Mouse (Mus musculus) hindbrain, embryonic 13.5 days (tissue): ENCODE results near the gene Efl1. TPM values are rescaled to one million over a fixed set of nuclear protein-coding genes. Genes with fewer than 3 reads are reported as not detected.
"Not testable (repeated sequence)": the region's sequence is repeated elsewhere in the genome, so short reads cannot be mapped to it uniquely, and the experiment has no call there.

Source experiments
- ATAC-seq: fragments of 200-750 bp; cut with Nextera tagmentation; 2 replicates; pipeline ENCODE4 v1.8.0; 2017; ENCODE audit warnings: moderate TSS enrichment; ENCODE audit not compliant: low FRiP score
- H3K27ac ChIP-seq: fragments of 300-500 bp; sonication (generic); 2 replicates; pipeline ENCODE4 v1.5.1; 2015; ENCODE audit warnings: inconsistent platforms, mild to moderate bottlenecking, moderate library complexity
- H3K27me3 ChIP-seq: fragments of 300-500 bp; sonication (generic); 2 replicates; pipeline ENCODE4 v1.6.1; 2015; ENCODE audit warnings: mild to moderate bottlenecking, inconsistent platforms
- H3K36me3 ChIP-seq: fragments of 300-500 bp; sonication (generic); 2 replicates; pipeline ENCODE4 v1.6.1; 2015; ENCODE audit warnings: mild to moderate bottlenecking, inconsistent platforms
- H3K4me1 ChIP-seq: fragments of 300-500 bp; sonication (generic); replicated peaks from 2 replicates; pipeline ENCODE4 v1.6.1; 2015; ENCODE audit warnings: inconsistent platforms
- H3K4me2 ChIP-seq: fragments of 300-500 bp; sonication (generic); 2 replicates; pipeline ENCODE4 v1.6.1; 2015; ENCODE audit warnings: inconsistent platforms, mild to moderate bottlenecking, moderate library complexity
- H3K4me3 ChIP-seq: fragments of 300-500 bp; sonication (generic); 2 replicates; pipeline ENCODE4 v1.5.1; 2015; ENCODE audit warnings: mild to moderate bottlenecking, inconsistent platforms
- H3K9ac ChIP-seq: fragments of 300-500 bp; sonication (generic); 2 replicates; pipeline ENCODE4 v1.6.1; 2015; ENCODE audit warnings: mild to moderate bottlenecking, inconsistent platforms
- H3K9me3 ChIP-seq: fragments of 300-500 bp; sonication (generic); 2 replicates; pipeline ENCODE4 v1.6.1; 2016; ENCODE audit warnings: inconsistent platforms
- WGBS: fragments of 180-500 bp; shearing (Covaris S2); methylation state at CpG from one replicate; pipeline ENCODE4 v1.1.7; 2015; 5-methylcytosine and 5-hydroxymethylcytosine counted together
- polyA plus RNA-seq: library from polyadenylated mRNA; unstranded; fragments of >200 nt; fragmentation: Nextera tagmentation; extraction: Ambion mirVana; gene quantifications from 2 replicates; pipeline ENCODE4 v1.2.1, GENCODE M21; 2015

Efl1 gene
- polyA plus RNA-seq, 1 experiment from 2014 or later: 22.4 TPM

- H3K27ac ChIP-seq: peak overlapping the region; percentile 69
- no peaks in the 10 kb centered on the region for H3K27me3 ChIP-seq
- H3K4me1 ChIP-seq: peaks cover 22% of the 10 kb centered on the region
- H3K4me2 ChIP-seq: no peak overlapping the region
- 75% methylated on average over 18 of the region's 18 CpGs for WGBS
- no peak overlapping the region for H3K9ac ChIP-seq
- peak; percentile 69 for ATAC-seq
- no peaks in the 10 kb centered on the region for H3K9me3 ChIP-seq
- H3K36me3 ChIP-seq: no peaks in the 10 kb centered on the region
- H3K4me3 ChIP-seq: no peak overlapping the region
Measured at GRCm38 (mm10) chr7:82744167-82744715, 95.8 kb downstream of the Efl1 start.

- Histone ChIP-seq H3K9me3 (no peaks in the 10 kb centered on the region), H3K27me3 (no peaks in the 10 kb centered on the region), H3K27ac (no peak overlapping the region), H3K4me2 (no peak overlapping the region), H3K36me3 (peaks cover 8% of the 10 kb centered on the region), H3K4me3 (no peak overlapping the region), H3K4me1 (peaks cover 16% of the 10 kb centered on the region), H3K9ac (no peak overlapping the region)
- WGBS: 74% methylated on average over 2 of the region's 2 CpGs
- no peak for ATAC-seq
Measured at GRCm38 (mm10) chr7:82748812-82749211, 100.4 kb downstream of the Efl1 start.

- H3K27ac ChIP-seq: no peak overlapping the region
- 91% methylated on average over 8 of the region's 8 CpGs for WGBS
Measured at GRCm38 (mm10) chr7:82749239-82749638, 100.8 kb downstream of the Efl1 start.

GRCm38 (mm10) chr7:82752171-82753085 lies 104.0 kb downstream of the Efl1 start:
- Histone ChIP-seq H3K36me3 (peaks cover 17% of the 10 kb centered on the region), H3K27ac (0 out of 2 replicates have a peak overlapping the region, but pooled peaks have one; percentile 26), H3K4me3 (no peak overlapping the region), H3K4me2 (no peak overlapping the region), H3K9ac (no peak overlapping the region), H3K9me3 (no peaks in the 10 kb centered on the region), H3K27me3 (no peaks in the 10 kb centered on the region), H3K4me1 (peaks cover 4% of the 10 kb centered on the region; the same call in 1 of the 2 replicates)
- no peak for ATAC-seq
- WGBS: 79% methylated on average over 8 of the region's 8 CpGs

More at GRCm38 (mm10) chr7:82749239-82749638, 100.8 kb downstream of the Efl1 start:
- no peak for ATAC-seq
- H3K4me1 ChIP-seq: peaks cover 12% of the 10 kb centered on the region
- no peak overlapping the region for H3K4me3 ChIP-seq
- H3K36me3 ChIP-seq: peaks cover 8% of the 10 kb centered on the region
- no peaks in the 10 kb centered on the region for H3K9me3 ChIP-seq
- no peak overlapping the region for H3K9ac ChIP-seq
- no peaks in the 10 kb centered on the region for H3K27me3 ChIP-seq
- H3K4me2 ChIP-seq: no peak overlapping the region

GRCm38 (mm10) chr7:82755602-82756155 lies 107.3 kb downstream of the Efl1 start:
- Histone ChIP-seq H3K36me3 (peaks cover 16% of the 10 kb centered on the region), H3K4me1 (peaks cover 4% of the 10 kb centered on the region; the same call in 1 of the 2 replicates), H3K27ac (no peak overlapping the region), H3K9ac (no peak overlapping the region), H3K4me3 (no peak overlapping the region), H3K4me2 (no peak overlapping the region), H3K9me3 (no peaks in the 10 kb centered on the region), H3K27me3 (no peaks in the 10 kb centered on the region)
- ATAC-seq: no peak
- 91% methylated on average over 8 of the region's 8 CpGs for WGBS

- H3K27me3 ChIP-seq: no peaks in the 10 kb centered on the region
- WGBS: 90% methylated on average over 4 of the region's 4 CpGs
- ATAC-seq: no peak
- no peaks in the 10 kb centered on the region for H3K9me3 ChIP-seq
- no peaks in the 10 kb centered on the region for H3K4me1 ChIP-seq
- H3K4me2 ChIP-seq: no peak overlapping the region
- H3K36me3 ChIP-seq: peaks cover 27% of the 10 kb centered on the region
- H3K9ac ChIP-seq: no peak overlapping the region
- no peak overlapping the region for H3K27ac ChIP-seq
- no peak overlapping the region for H3K4me3 ChIP-seq
Measured at GRCm38 (mm10) chr7:82758521-82758920, 110.1 kb downstream of the Efl1 start.

- no peak overlapping the region for H3K27ac ChIP-seq
- no peak overlapping the region for H3K9ac ChIP-seq
- 92% methylated on average over 4 of the region's 4 CpGs for WGBS
- no peaks in the 10 kb centered on the region for H3K9me3 ChIP-seq
- H3K27me3 ChIP-seq: no peaks in the 10 kb centered on the region
- no peak overlapping the region for H3K4me3 ChIP-seq
- H3K4me1 ChIP-seq: no peaks in the 10 kb centered on the region
- H3K4me2 ChIP-seq: no peak overlapping the region
- peaks cover 27% of the 10 kb centered on the region for H3K36me3 ChIP-seq
- ATAC-seq: no peak
Measured at GRCm38 (mm10) chr7:82759091-82759490, 110.7 kb downstream of the Efl1 start.

GRCm38 (mm10) chr7:82764951-82765350 lies 116.5 kb downstream of the Efl1 start:
- no peaks in the 10 kb centered on the region for H3K27me3 ChIP-seq
- no peak overlapping the region for H3K27ac ChIP-seq
- H3K9me3 ChIP-seq: no peaks in the 10 kb centered on the region
- no peak overlapping the region for H3K9ac ChIP-seq
- H3K4me1 ChIP-seq: peaks cover 8% of the 10 kb centered on the region
- no peak overlapping the region for H3K4me2 ChIP-seq
- ATAC-seq: no peak
- 92% methylated on average over 1 of the region's 1 CpGs for WGBS
- H3K4me3 ChIP-seq: no peak overlapping the region
- H3K36me3 ChIP-seq: peaks cover 22% of the 10 kb centered on the region

GRCm38 (mm10) chr7:82766623-82767022 lies 118.2 kb downstream of the Efl1 start:
- Histone ChIP-seq H3K4me3 (no peak overlapping the region), H3K9ac (no peak overlapping the region), H3K36me3 (peaks cover 18% of the 10 kb centered on the region), H3K9me3 (no peaks in the 10 kb centered on the region), H3K4me1 (peaks cover 16% of the 10 kb centered on the region), H3K4me2 (no peak overlapping the region), H3K27ac (no peak overlapping the region), H3K27me3 (no peaks in the 10 kb centered on the region)
- 85% methylated on average over 6 of the region's 6 CpGs for WGBS
- ATAC-seq: no peak

GRCm38 (mm10) chr7:82770207-82770606 lies 121.8 kb downstream of the Efl1 start:
- no peak overlapping the region for H3K4me3 ChIP-seq
- ATAC-seq: no peak
- no peaks in the 10 kb centered on the region for H3K9me3 ChIP-seq
- peaks cover 26% of the 10 kb centered on the region for H3K4me1 ChIP-seq
- 43% methylated on average over 6 of the region's 6 CpGs for WGBS
- no peaks in the 10 kb centered on the region for H3K27me3 ChIP-seq
- H3K36me3 ChIP-seq: peaks cover 8% of the 10 kb centered on the region; the same call in 1 of the 2 replicates
- no peak overlapping the region for H3K4me2 ChIP-seq
- peak overlapping the region; percentile 64 for H3K27ac ChIP-seq
- no peak overlapping the region for H3K9ac ChIP-seq

- ATAC-seq: peak; percentile 98
Measured at GRCm38 (mm10) chr7:82770957-82771660, 122.7 kb downstream of the Efl1 start.

GRCm38 (mm10) chr7:82771661-82772021 lies 123.2 kb downstream of the Efl1 start:
- not testable (repeated sequence) for H3K9ac ChIP-seq, H3K27me3 ChIP-seq, H3K4me2 ChIP-seq, H3K27ac ChIP-seq, H3K36me3 ChIP-seq, H3K4me3 ChIP-seq, H3K9me3 ChIP-seq
- H3K4me1 ChIP-seq: peaks cover 26% of the 10 kb centered on the region
- 84% methylated on average over 25 of the region's 25 CpGs for WGBS
- ATAC-seq: peak; percentile 37; the same call in 1 of the 2 replicates

More at GRCm38 (mm10) chr7:82770957-82771660, 122.7 kb downstream of the Efl1 start:
- H3K4me3 ChIP-seq, H3K4me2 ChIP-seq, H3K27me3 ChIP-seq, H3K9me3 ChIP-seq, H3K36me3 ChIP-seq, H3K9ac ChIP-seq: not testable (repeated sequence)
- WGBS: 80% methylated on average over 29 of the region's 29 CpGs
- H3K4me1 ChIP-seq: peaks cover 26% of the 10 kb centered on the region
- H3K27ac ChIP-seq: peak overlapping the region; percentile 64; the same call in 1 of the 2 replicates
